In the genomic region with DNA sequence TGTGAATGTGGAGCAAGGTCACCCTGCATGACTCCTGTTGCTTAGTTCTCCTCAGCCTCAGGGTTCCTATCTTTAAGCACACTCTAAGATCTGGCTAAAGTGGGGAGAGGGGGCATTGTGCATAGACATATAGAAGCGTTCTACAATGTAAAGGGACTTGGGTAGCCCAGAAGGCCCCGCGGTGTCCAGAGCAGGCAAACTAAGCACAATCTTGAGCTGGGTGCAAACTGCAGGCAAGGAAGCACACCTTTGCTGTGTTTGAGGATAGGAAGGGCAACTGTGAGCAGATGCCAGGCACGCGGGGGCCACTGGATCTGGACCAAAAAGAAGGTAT, we compare ENCODE assay signal across 8 mouse cellular contexts. TPM values are rescaled to one million over a fixed set of nuclear protein-coding genes. Genes with fewer than 3 reads are reported as not detected.
DNase-seq lines count a peak whose midpoint lies in the region; ATAC-seq and TF ChIP-seq lines count a peak whose summit lies in the region.

No protein-coding gene starts in this region.

- TF ChIP-seq CTCF in kidney, adult 2 months (conservative IDR thresholded peaks at IDR 0.05; ENCODE audit: insufficient read depth, insufficient read length, low read depth, low read length), result no peak
- TF ChIP-seq CTCF in cortical plate, adult 2 months (IDR thresholded peaks at IDR 0.05; ENCODE audit: extremely low read depth, insufficient read depth, low read length), result no peak

- H3K4me1 ChIP-seq in kidney, adult 2 months (ENCODE audit: control insufficient read depth, insufficient read depth, low read length), result no peaks in the 10 kb centered on the region
- H3K4me1 ChIP-seq in cortical plate, adult 2 months (ENCODE audit: control insufficient read depth, insufficient read depth, low read length), result peaks cover 2% of the 10 kb centered on the region; the same call in 1 of the 2 replicates
- H3K4me1 ChIP-seq in hindbrain, embryonic 11.5 days (replicated peaks; ENCODE audit: control insufficient read depth, insufficient read depth, low read length), result peaks cover 4% of the 10 kb centered on the region; the same call in 1 of the 2 replicates
- H3K4me1 ChIP-seq in midbrain, embryonic 12.5 days, result peaks cover 20% of the 10 kb centered on the region

- H3K9me3 ChIP-seq in hindbrain, embryonic 11.5 days (ENCODE audit: control insufficient read depth, low read length), result no peaks in the 10 kb centered on the region
- H3K9me3 ChIP-seq in midbrain, embryonic 12.5 days, result no peaks in the 10 kb centered on the region

- no peaks in the 10 kb centered on the region for H3K36me3 ChIP-seq in kidney, adult 2 months (ENCODE audit: control insufficient read depth, insufficient read depth, low read length)
- H3K36me3 ChIP-seq in hindbrain, embryonic 11.5 days (ENCODE audit: control insufficient read depth, insufficient read depth, low read length), result no peaks in the 10 kb centered on the region
- H3K36me3 ChIP-seq in midbrain, embryonic 12.5 days, result peaks cover 5% of the 10 kb centered on the region

- H3K4me2 ChIP-seq in hindbrain, embryonic 11.5 days (replicated peaks; ENCODE audit: low read depth, low read length), result peak overlapping the region; percentile 93
- peak overlapping the region; percentile 91 for H3K4me2 ChIP-seq in midbrain, embryonic 12.5 days (replicated peaks)

- peak overlapping the region; percentile 55 for H3K4me3 ChIP-seq in kidney, adult 2 months (ENCODE audit: insufficient read depth, low read depth, low read length)
- H3K4me3 ChIP-seq in cortical plate, adult 2 months (ENCODE audit: insufficient read depth, low read length), result peak overlapping the region; percentile 73
- H3K4me3 ChIP-seq in hindbrain, embryonic 11.5 days (ENCODE audit: low read depth, low read length), result peak overlapping the region; percentile 77
- peak overlapping the region; percentile 75 for H3K4me3 ChIP-seq in midbrain, embryonic 12.5 days

- no peak for TF ChIP-seq POLR2A in kidney, adult 2 months (IDR thresholded peaks at IDR 0.05; ENCODE audit: low read depth, low read length)
- TF ChIP-seq POLR2A in cortical plate, adult 2 months (IDR thresholded peaks at IDR 0.05; ENCODE audit: extremely low read depth, insufficient read depth, low read length), result no peak

- 10% methylated on average over 5 of the region's 5 CpGs for WGBS in kidney, adult 2 months
- 17% methylated on average over 5 of the region's 5 CpGs for WGBS in hindbrain, embryonic 11.5 days
- WGBS in midbrain, embryonic 12.5 days, result 5% methylated on average over 5 of the region's 5 CpGs

- no peak overlapping the region for H3K27ac ChIP-seq in kidney, adult 2 months (ENCODE audit: insufficient read depth, low read depth, low read length)
- H3K27ac ChIP-seq in cortical plate, adult 2 months (ENCODE audit: insufficient read depth, low read length), result peak overlapping the region; percentile 75; the same call in 1 of the 2 replicates
- peak overlapping the region; percentile 42; the same call in 1 of the 2 replicates for H3K27ac ChIP-seq in hindbrain, embryonic 11.5 days (ENCODE audit: low read depth, low read length)
- peak overlapping the region; percentile 31; the same call in 1 of the 2 replicates for H3K27ac ChIP-seq in midbrain, embryonic 12.5 days (replicated peaks)

- DNase-seq in kidney, adult 2 months, result no peak
- DNase-seq in kidney, postnatal 25 days, result no peak
- DNase-seq in hindbrain, embryonic 11.5 days (ENCODE audit: low spot score), result no peak
- no peak for DNase-seq in B cell, adult 2 months
- no peak for DNase-seq in urinary bladder, postnatal 25 days (ENCODE audit: low spot score)
- no peak for DNase-seq in cerebellum, adult 11 months

- peak overlapping the region; percentile 85 for H3K9ac ChIP-seq in hindbrain, embryonic 11.5 days (ENCODE audit: low read depth, low read length)
- peak overlapping the region; percentile 78 for H3K9ac ChIP-seq in midbrain, embryonic 12.5 days (replicated peaks)

- H3K27me3 ChIP-seq in kidney, adult 2 months (replicated peaks; ENCODE audit: control insufficient read depth, insufficient read depth, low read length), result no peaks in the 10 kb centered on the region
- no peaks in the 10 kb centered on the region for H3K27me3 ChIP-seq in hindbrain, embryonic 11.5 days (ENCODE audit: control insufficient read depth, insufficient read depth, low read length)
- H3K27me3 ChIP-seq in midbrain, embryonic 12.5 days, result peaks cover 10% of the 10 kb centered on the region

- 0 out of 2 replicates have a peak, but pooled peaks have one; percentile 7 for ATAC-seq in hindbrain, embryonic 11.5 days (ENCODE audit: low FRiP score)
- ATAC-seq in midbrain, embryonic 12.5 days (ENCODE audit: low FRiP score, low read depth), result 0 out of 2 replicates have a peak, but pooled peaks have one; percentile 12

RNA-seq across cellular contexts. Expression of a gene that starts 0.5 kb away (rescaled TPM):
- 4.2 and 4.9 TPM in 2 replicates for polyA plus RNA-seq in kidney, adult 2 months (2012; rRNA removed)
- polyA plus RNA-seq in cortical plate, adult 2 months (2012; rRNA removed), result 15.3 and 15.7 TPM in 2 replicates
- 3.4 and 4.3 TPM in 2 replicates for polyA plus RNA-seq in hindbrain, embryonic 11.5 days (2014; fragmentation: Nextera tagmentation; extraction: Ambion mirVana)
- 8.6 and 10.3 TPM in 2 replicates for polyA plus RNA-seq in midbrain, embryonic 12.5 days (2016; fragmentation: Nextera tagmentation; extraction: Ambion mirVana)

RNA-seq across cellular contexts. Expression of a gene that starts 20.0 kb away (rescaled TPM):
- polyA plus RNA-seq in kidney, adult 2 months (2012; rRNA removed), result 0.86 and 1.3 TPM in 2 replicates
- 2.7 and 4.4 TPM in 2 replicates for polyA plus RNA-seq in cortical plate, adult 2 months (2012; rRNA removed)
- 3.2 and 3.4 TPM in 2 replicates for polyA plus RNA-seq in hindbrain, embryonic 11.5 days (2014; fragmentation: Nextera tagmentation; extraction: Ambion mirVana)
- polyA plus RNA-seq in midbrain, embryonic 12.5 days (2016; fragmentation: Nextera tagmentation; extraction: Ambion mirVana), result 0.59 and 0.75 TPM in 2 replicates

RNA-seq across cellular contexts. Expression of a gene that starts 21.7 kb away (rescaled TPM):
- 65.7 and 72.7 TPM in 2 replicates for polyA plus RNA-seq in kidney, adult 2 months (2012; rRNA removed)
- 37.2 and 38.8 TPM in 2 replicates for polyA plus RNA-seq in cortical plate, adult 2 months (2012; rRNA removed)
- 62.8 and 66.4 TPM in 2 replicates for polyA plus RNA-seq in hindbrain, embryonic 11.5 days (2014; fragmentation: Nextera tagmentation; extraction: Ambion mirVana)
- 53.3 and 54.5 TPM in 2 replicates for polyA plus RNA-seq in midbrain, embryonic 12.5 days (2016; fragmentation: Nextera tagmentation; extraction: Ambion mirVana)

RNA-seq across cellular contexts. Expression of a gene that starts 50.5 kb away (rescaled TPM):
- 1.2 and 1.3 TPM in 2 replicates for polyA plus RNA-seq in kidney, adult 2 months (2012; rRNA removed)
- polyA plus RNA-seq in cortical plate, adult 2 months (2012; rRNA removed), result 1.8 and 2.0 TPM in 2 replicates
- polyA plus RNA-seq in hindbrain, embryonic 11.5 days (2014; fragmentation: Nextera tagmentation; extraction: Ambion mirVana), result 0.38 and 1.1 TPM in 2 replicates
- polyA plus RNA-seq in midbrain, embryonic 12.5 days (2016; fragmentation: Nextera tagmentation; extraction: Ambion mirVana), result 1.0 and 1.2 TPM in 2 replicates

RNA-seq across cellular contexts. Expression of a gene that starts 59.7 kb away (rescaled TPM):
- 0.33 TPM in 1 of 2 replicates, not detected in the other for polyA plus RNA-seq in kidney, adult 2 months (2012; rRNA removed)
- 0.79 TPM in 1 of 2 replicates, not detected in the other for polyA plus RNA-seq in cortical plate, adult 2 months (2012; rRNA removed)
- 0.73 TPM in 1 of 2 replicates, not detected in the other for polyA plus RNA-seq in hindbrain, embryonic 11.5 days (2014; fragmentation: Nextera tagmentation; extraction: Ambion mirVana)
- 1.5 TPM in 1 of 2 replicates, not detected in the other for polyA plus RNA-seq in midbrain, embryonic 12.5 days (2016; fragmentation: Nextera tagmentation; extraction: Ambion mirVana)
